Mouse (Mus musculus) liver, adult 2 months (tissue): ENCODE measurements around the gene Hspa1l. TPM values are rescaled to one million over a fixed set of nuclear protein-coding genes. Genes with fewer than 3 reads are reported as not detected.
A peak's percentile ranks its signal among the peaks of the same experiment; 100 is the strongest.
"Not testable (repeated sequence)": the region's sequence is repeated elsewhere in the genome, so short reads cannot be mapped to it uniquely, and the experiment has no call there.

Source experiments
- DNase-seq: peaks from one replicate; pipeline ENCODE4 v3.0.0-alpha.2; 2011; ENCODE audit warnings: low read depth, low spot score; ENCODE audit errors: extremely low read depth
- H3K27ac ChIP-seq: fragments of 200-500 bp; replicated peaks from 2 replicates; pipeline ENCODE4 v1.5.1; 2012; ENCODE audit warnings: low read depth, mild to moderate bottlenecking, control low read depth, inconsistent platforms, low read length; ENCODE audit not compliant: insufficient read depth
- H3K27me3 ChIP-seq: fragments of 200-500 bp; 2 replicates; pipeline ENCODE4 v1.6.1; 2012; ENCODE audit warnings: mild to moderate bottlenecking, moderate library complexity, low read length, inconsistent platforms; ENCODE audit not compliant: control insufficient read depth, insufficient read depth
- H3K36me3 ChIP-seq: fragments of 200-500 bp; 2 replicates; pipeline ENCODE4 v1.6.1; 2012; ENCODE audit warnings: low read length, inconsistent platforms; ENCODE audit not compliant: control insufficient read depth, insufficient read depth
- H3K4me1 ChIP-seq: fragments of 200-500 bp; 2 replicates; pipeline ENCODE4 v1.6.1; 2011; ENCODE audit warnings: low read length; ENCODE audit not compliant: control insufficient read depth, insufficient read depth
- H3K4me3 ChIP-seq: fragments of 200-500 bp; 2 replicates; pipeline ENCODE4 v1.5.1; 2011; ENCODE audit warnings: low read depth, mild to moderate bottlenecking, control low read depth, low read length, moderate library complexity; ENCODE audit not compliant: insufficient read depth
- H3K79me2 ChIP-seq: fragments of 200-500 bp; 2 replicates; pipeline ENCODE4 v1.6.1; 2012; ENCODE audit warnings: inconsistent platforms, mild to moderate bottlenecking, low read length, moderate library complexity; ENCODE audit not compliant: control insufficient read depth, insufficient read depth
- H3K9ac ChIP-seq: fragments of 200-500 bp; 2 replicates; pipeline ENCODE4 v1.6.1; 2012; ENCODE audit warnings: low read depth, mild to moderate bottlenecking, control low read depth, inconsistent platforms, low read length
- CTCF ChIP-seq: fragments of 200-500 bp; IDR thresholded peaks from 2 replicates; pipeline ENCODE4 v1.5.1; 2011; ENCODE audit warnings: low read depth, low read length, control low read depth
- POLR2A ChIP-seq: fragments of 200-500 bp; IDR thresholded peaks from 2 replicates; pipeline ENCODE4 v1.6.1; 2011; ENCODE audit warnings: low read length, control low read depth; ENCODE audit not compliant: insufficient read depth; ENCODE audit errors: extremely low read depth
- WGBS: fragments of 180-500 bp; shearing (Covaris S2); methylation state at CpG from one replicate; pipeline ENCODE4 v1.1.7; 2018; 5-methylcytosine and 5-hydroxymethylcytosine counted together
- polyA plus RNA-seq: library from polyadenylated mRNA; depleted of rRNA; stranded (reverse); fragments of >200 nt; gene quantifications from 2 replicates; pipeline ENCODE4 v1.2.3, GENCODE M21; 2012
- total RNA-seq: library from RNA; depleted of rRNA; stranded (reverse); fragments of >200 nt; gene quantifications from 2 replicates; pipeline ENCODE4 v1.2.3, GENCODE M21; 2014

Gene Hspa1l
- total and polyA plus RNA-seq, 2 experiments: 0.18 TPM; not detected in 1

DNA sequence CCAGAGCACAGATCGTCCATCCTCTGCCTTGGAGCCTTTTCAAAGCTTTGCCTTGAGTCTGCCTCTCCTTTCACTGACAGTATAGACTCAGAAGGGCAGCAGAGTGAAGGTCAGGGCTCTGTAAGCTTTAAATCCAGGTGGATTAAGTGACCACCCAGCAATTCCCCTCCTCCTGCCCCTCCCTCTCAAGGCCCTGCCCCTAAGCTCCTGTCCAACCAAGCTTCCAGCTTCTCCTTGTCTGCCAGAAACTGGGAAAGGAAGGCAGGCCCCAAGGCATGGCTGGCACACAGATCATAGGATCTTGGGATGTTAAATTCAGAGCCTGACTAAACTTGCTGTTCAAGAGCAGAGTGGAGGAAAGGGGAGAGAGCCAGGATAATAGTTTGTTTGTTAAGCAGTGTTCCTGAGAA lies 7.9 kb upstream of the Hspa1l start:
- H3K27me3 ChIP-seq: no peaks in the 10 kb centered on the region
- DNase-seq: no peak
- H3K4me3 ChIP-seq: no peak overlapping the region
- H3K36me3 ChIP-seq: no peaks in the 10 kb centered on the region
- peaks cover 5% of the 10 kb centered on the region for H3K4me1 ChIP-seq
- peak overlapping the region; percentile 0; the same call in 1 of the 2 replicates for H3K27ac ChIP-seq
- 44% methylated on average over 1 of the region's 1 CpGs for WGBS
- no peak overlapping the region for H3K9ac ChIP-seq
- H3K79me2 ChIP-seq: no peaks in the 10 kb centered on the region
- TF ChIP-seq POLR2A (no peak), CTCF (no peak)

DNA sequence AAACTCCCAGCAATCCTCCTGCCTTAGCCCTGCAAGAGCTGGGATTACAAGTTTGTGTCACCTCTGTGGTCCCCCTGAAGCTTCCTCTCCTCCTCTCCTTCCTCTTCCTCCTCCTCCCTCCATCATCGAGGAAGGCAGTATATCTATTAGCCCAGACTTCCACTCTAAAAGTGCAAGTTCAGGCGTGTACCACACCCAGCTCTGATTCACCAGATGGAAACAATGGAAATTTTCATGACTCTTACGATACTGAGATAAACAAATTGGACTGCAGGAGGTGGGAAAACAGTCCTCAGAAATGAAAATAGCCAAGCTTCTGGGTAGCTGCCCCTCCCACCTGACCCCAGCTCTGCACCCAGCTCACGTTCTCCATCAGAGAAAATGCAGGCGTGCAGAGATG lies 6.9 kb upstream of the Hspa1l start:
- WGBS: 75% methylated on average over 5 of the region's 5 CpGs
- H3K79me2 ChIP-seq: no peaks in the 10 kb centered on the region
- DNase-seq: no peak
- no peaks in the 10 kb centered on the region for H3K36me3 ChIP-seq
- TF ChIP-seq CTCF (no peak), POLR2A (no peak)
- peak overlapping the region; percentile 65; the same call in 1 of the 2 replicates for H3K27ac ChIP-seq
- no peaks in the 10 kb centered on the region for H3K4me1 ChIP-seq
- H3K9ac ChIP-seq: no peak overlapping the region
- no peak overlapping the region for H3K4me3 ChIP-seq
- H3K27me3 ChIP-seq: no peaks in the 10 kb centered on the region

DNA sequence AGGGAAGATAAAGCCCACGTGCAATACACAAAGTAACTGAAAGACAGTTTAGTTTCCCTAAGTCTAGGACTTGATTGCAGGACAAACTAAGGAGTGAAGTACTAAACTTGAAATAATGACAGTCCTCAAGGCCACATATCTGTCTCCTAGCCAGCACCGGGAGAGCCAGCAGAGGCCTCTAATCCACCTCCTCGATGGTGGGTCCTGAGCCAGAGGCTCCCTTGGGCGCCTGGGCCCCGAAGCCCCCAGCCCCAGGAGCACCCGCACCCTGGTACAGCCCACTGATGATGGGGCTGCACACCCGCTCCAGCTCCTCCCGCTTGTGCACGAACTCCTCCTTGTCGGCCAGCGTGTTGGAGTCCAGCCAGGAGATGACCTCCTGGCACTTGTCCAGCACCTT lies 2.7 kb upstream of the Hspa1l start, which contains the start of gene Gm20481:
Gm20481 (plus strand) TSS at position 91 of the 400 bp plus-strand sequence.
- not testable (repeated sequence) for H3K27ac ChIP-seq, DNase-seq, H3K27me3 ChIP-seq, H3K79me2 ChIP-seq, H3K4me1 ChIP-seq, H3K9ac ChIP-seq, H3K36me3 ChIP-seq, H3K4me3 ChIP-seq
- WGBS: 58% methylated on average over 8 of the region's 11 CpGs

GRCm38 (mm10) chr17:34970850-34971249 lies 1.7 kb upstream of the Hspa1l start:
- not testable (repeated sequence) for H3K27me3 ChIP-seq, H3K9ac ChIP-seq, H3K4me3 ChIP-seq, H3K4me1 ChIP-seq, H3K36me3 ChIP-seq, DNase-seq, H3K79me2 ChIP-seq, H3K27ac ChIP-seq
- WGBS: 34% methylated on average over 24 of the region's 37 CpGs

DNA sequence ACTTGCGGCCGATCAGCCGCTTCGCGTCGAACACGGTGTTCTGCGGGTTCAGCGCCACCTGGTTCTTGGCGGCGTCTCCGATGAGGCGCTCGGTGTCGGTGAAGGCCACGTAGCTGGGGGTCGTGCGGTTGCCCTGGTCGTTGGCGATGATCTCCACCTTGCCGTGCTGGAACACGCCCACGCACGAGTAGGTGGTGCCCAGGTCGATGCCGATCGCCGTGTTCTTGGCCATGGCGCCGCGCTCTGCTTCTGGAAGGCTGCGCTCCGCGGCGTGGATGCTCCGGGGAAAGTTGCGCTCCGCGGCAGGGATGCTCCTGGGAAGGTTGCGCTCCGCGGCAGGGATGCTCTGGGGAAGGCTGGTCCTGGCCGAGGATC lies 822 bp upstream of the Hspa1l start:
- not testable (repeated sequence) for H3K79me2 ChIP-seq, DNase-seq, H3K27ac ChIP-seq, H3K27me3 ChIP-seq, H3K4me1 ChIP-seq, H3K36me3 ChIP-seq
- peak overlapping the region; percentile 47 for H3K4me3 ChIP-seq
- peak overlapping the region; percentile 49; the same call in 1 of the 2 replicates for H3K9ac ChIP-seq
- 3% methylated on average over 22 of the region's 43 CpGs for WGBS

GRCm38 (mm10) chr17:34975581-34976492 lies 3.3 kb downstream of the Hspa1l start:
- no peak overlapping the region for H3K9ac ChIP-seq

More at GRCm38 (mm10) chr17:34975581-34976492, 3.3 kb downstream of the Hspa1l start:
- no peak for TF ChIP-seq CTCF
- no peak for TF ChIP-seq POLR2A
- H3K36me3 ChIP-seq: no peaks in the 10 kb centered on the region
- WGBS: 34% methylated on average over 3 of the region's 3 CpGs
- H3K4me3 ChIP-seq: no peak overlapping the region
- no peaks in the 10 kb centered on the region for H3K27me3 ChIP-seq
- H3K27ac ChIP-seq: peak overlapping the region; percentile 91
- H3K4me1 ChIP-seq: peaks cover 19% of the 10 kb centered on the region
- H3K79me2 ChIP-seq: no peaks in the 10 kb centered on the region
- DNase-seq: peak; percentile 96
